Mouse (Mus musculus) adrenal gland, adult 2 months (tissue): Measurements from ENCODE around the gene Slc16a8. TPM values are rescaled to one million over a fixed set of nuclear protein-coding genes. Genes with fewer than 3 reads are reported as not detected.
A peak's percentile ranks its signal among the peaks of the same experiment; 100 is the strongest.

ENCODE experiments used
- DNase-seq: peaks from one replicate; pipeline ENCODE4 v3.0.0; 2021
- long read RNA-seq: library from polyadenylated mRNA; stranded (forward); transcript quantifications from one replicate; pipeline ENCODE4 v2.0.0, GENCODE M21; 2021
- polyA plus RNA-seq: library from polyadenylated mRNA; depleted of rRNA; stranded (reverse); fragments of >200 nt; gene quantifications from 2 replicates; pipeline ENCODE4 v1.2.3, GENCODE M21; 2012; rRNA removed
- total RNA-seq, 2 experiments: library from RNA; stranded (reverse); gene quantifications; 2 replicates each; pipeline ENCODE4 v1.2.3; 2021

Slc16a8 gene
- total RNA-seq (not detected), polyA plus RNA-seq (0.07 and 0.61 TPM in 2 replicates)
- long read RNA-seq: 0 reads

- no peak for DNase-seq
These were observed at the start of gene Slc16a8 for GRCm38 (mm10) chr15:79254661-79255060. TSS of gene Slc16a8 (minus strand) at chr15:79254761.

GRCm38 (mm10) chr15:79303725-79304124 is 49.2 kb upstream of the Slc16a8 start:
- no peak for DNase-seq

GRCm38 (mm10) chr15:79299563-79300155 is 45.1 kb upstream of the Slc16a8 start:
- DNase-seq: no peak

GRCm38 (mm10) chr15:79298553-79298952 is 44.0 kb upstream of the Slc16a8 start:
- no peak for DNase-seq

GRCm38 (mm10) chr15:79292779-79293178 is 38.2 kb upstream of the Slc16a8 start:
- no peak for DNase-seq

GRCm38 (mm10) chr15:79290340-79290739 is 35.8 kb upstream of the Slc16a8 start:
- DNase-seq: no peak

- DNase-seq: no peak
These were observed 34.9 kb upstream of the Slc16a8 start for GRCm38 (mm10) chr15:79289441-79289840.

GRCm38 (mm10) chr15:79288387-79288786 is 33.8 kb upstream of the Slc16a8 start:
- no peak for DNase-seq

- no peak for DNase-seq
These were observed 32.5 kb upstream of the Slc16a8 start for GRCm38 (mm10) chr15:79287091-79287490.

- no peak for DNase-seq
These were observed 31.6 kb upstream of the Slc16a8 start for GRCm38 (mm10) chr15:79286141-79286540.

- DNase-seq: no peak
These were observed 30.8 kb upstream of the Slc16a8 start, which contains the start of gene Baiap2l2 for GRCm38 (mm10) chr15:79285399-79285798. TSS of gene Baiap2l2 (minus strand) at chr15:79285537.

GRCm38 (mm10) chr15:79283371-79283770 is 28.8 kb upstream of the Slc16a8 start:
- no peak for DNase-seq

GRCm38 (mm10) chr15:79282434-79282833 is 27.9 kb upstream of the Slc16a8 start:
- no peak for DNase-seq

- DNase-seq: no peak
These were observed 26.8 kb upstream of the Slc16a8 start for GRCm38 (mm10) chr15:79281389-79281788.

GRCm38 (mm10) chr15:79280850-79281249 is 26.3 kb upstream of the Slc16a8 start:
- no peak for DNase-seq

- DNase-seq: no peak
These were observed 25.6 kb upstream of the Slc16a8 start for GRCm38 (mm10) chr15:79280209-79280608.

GRCm38 (mm10) chr15:79277728-79278127 is 23.2 kb upstream of the Slc16a8 start:
- DNase-seq: no peak

GRCm38 (mm10) chr15:79273020-79273419 is 18.5 kb upstream of the Slc16a8 start:
- DNase-seq: no peak

- no peak for DNase-seq
These were observed 16.7 kb upstream of the Slc16a8 start for GRCm38 (mm10) chr15:79271124-79271746.

GRCm38 (mm10) chr15:79270317-79271123 is 16.0 kb upstream of the Slc16a8 start:
- DNase-seq: peak; percentile 82

GRCm38 (mm10) chr15:79268521-79268920 is 14.0 kb upstream of the Slc16a8 start:
- no peak for DNase-seq

GRCm38 (mm10) chr15:79265384-79265783 is 10.8 kb upstream of the Slc16a8 start:
- no peak for DNase-seq

- no peak for DNase-seq
These were observed 9.2 kb upstream of the Slc16a8 start for GRCm38 (mm10) chr15:79263726-79264125.
